In the genomic region with DNA sequence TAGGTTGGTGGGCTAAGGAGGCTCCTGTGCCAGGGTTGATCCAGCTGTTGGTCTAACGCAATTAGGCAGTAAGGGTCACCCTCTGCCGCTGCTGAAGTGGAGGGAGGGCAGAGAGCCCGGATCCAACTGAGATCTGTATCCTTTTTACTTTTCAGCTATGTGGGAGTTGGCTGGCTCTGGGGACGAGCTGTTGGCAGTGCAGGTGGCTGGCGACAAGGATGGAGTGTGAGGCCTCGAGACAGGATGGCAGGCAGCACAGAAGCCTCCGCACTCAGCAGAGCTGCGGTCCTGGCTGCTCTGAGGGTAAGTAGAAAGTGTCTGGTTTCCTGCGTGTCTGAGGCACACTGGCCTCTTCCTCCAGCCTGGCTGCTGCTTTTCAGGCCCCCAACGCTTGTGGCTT, we compare ENCODE assay signal across 21 mouse cellular contexts. TPM values are rescaled to one million over a fixed set of nuclear protein-coding genes. Genes with fewer than 3 reads are reported as not detected.
DNase-seq lines count a peak whose midpoint lies in the region; ATAC-seq and TF ChIP-seq lines count a peak whose summit lies in the region.
"Had no signal": no experiment of that assay in that cellular context is flagged by ENCODE, and none has a peak within 500 bp of the region (broad histone marks: within the 10 kb centered on the region; RNA-seq: fewer than 3 reads in every experiment).

No protein-coding gene starts in this region.

- 24% methylated on average over 10 of the region's 10 CpGs for WGBS in cerebellum, adult 2 months
- 90% methylated on average over 10 of the region's 10 CpGs for WGBS in forebrain, embryonic 13.5 days

- no peaks in the 10 kb centered on the region for H3K27me3 ChIP-seq in cerebellum, adult 2 months (ENCODE audit: control insufficient read depth, insufficient read depth, low read length)
- no peaks in the 10 kb centered on the region for H3K27me3 ChIP-seq in forebrain, embryonic 13.5 days
- H3K27me3 ChIP-seq: forebrain, embryonic 12.5 days; limb, embryonic 15.5 days; midbrain, embryonic 12.5 days; neural tube, embryonic 12.5 days had no signal

- H3K4me3 ChIP-seq in cerebellum, adult 2 months (replicated peaks; ENCODE audit: insufficient read depth, low read depth, low read length) = no peak overlapping the region
- H3K4me3 ChIP-seq in layer of hippocampus, adult 2 months = no peak overlapping the region
- no peak overlapping the region for H3K4me3 ChIP-seq in forebrain, embryonic 13.5 days
- H3K4me3 ChIP-seq: forebrain, embryonic 12.5 days; heart, embryonic 10.5 days; hindbrain, embryonic 10.5 days; limb, embryonic 15.5 days; midbrain, embryonic 12.5 days; neural tube, embryonic 12.5 days had no signal

- no peak for TF ChIP-seq CTCF in cerebellum, adult 2 months (IDR thresholded peaks at IDR 0.05; ENCODE audit: borderline replicate concordance, insufficient read depth, low read depth, low read length)
- no peak for TF ChIP-seq CTCF in layer of hippocampus, adult 2 months (conservative IDR thresholded peaks at IDR 0.05)

- no peaks in the 10 kb centered on the region for H3K9me3 ChIP-seq in forebrain, embryonic 13.5 days (replicated peaks)
- H3K9me3 ChIP-seq: forebrain, embryonic 12.5 days; heart, embryonic 10.5 days; hindbrain, embryonic 10.5 days; limb, embryonic 15.5 days; midbrain, embryonic 12.5 days; neural tube, embryonic 12.5 days had no signal

- no peak for TF ChIP-seq POLR2A in cerebellum, adult 2 months (IDR thresholded peaks at IDR 0.05; ENCODE audit: borderline replicate concordance, insufficient read depth, low read length)

- H3K36me3 ChIP-seq in forebrain, embryonic 13.5 days (ENCODE audit: poor library complexity, severe bottlenecking) = peaks cover 72% of the 10 kb centered on the region

- H3K4me1 ChIP-seq in cerebellum, adult 2 months (ENCODE audit: control insufficient read depth, insufficient read depth, low read length) = peaks cover 3% of the 10 kb centered on the region
- H3K4me1 ChIP-seq in forebrain, embryonic 13.5 days = no peaks in the 10 kb centered on the region
- H3K4me1 ChIP-seq: forebrain, embryonic 12.5 days; hindbrain, embryonic 10.5 days; limb, embryonic 15.5 days; midbrain, embryonic 12.5 days; neural tube, embryonic 12.5 days had no signal

- ATAC-seq in forebrain, embryonic 13.5 days = no peak
- ATAC-seq: hindbrain, postnatal 0 days had no signal

- H3K9ac ChIP-seq in forebrain, embryonic 13.5 days = no peak overlapping the region
- H3K9ac ChIP-seq: forebrain, embryonic 12.5 days; limb, embryonic 15.5 days; midbrain, embryonic 12.5 days; neural tube, embryonic 12.5 days had no signal

- no peak overlapping the region for H3K4me2 ChIP-seq in forebrain, embryonic 13.5 days
- H3K4me2 ChIP-seq: forebrain, embryonic 12.5 days; limb, embryonic 15.5 days; midbrain, embryonic 12.5 days; neural tube, embryonic 12.5 days had no signal

- no peak for DNase-seq in cerebellum, adult 2 months
- no peak for DNase-seq in cerebellum, postnatal 10 days
- DNase-seq in layer of hippocampus, adult 2 months (ENCODE audit: low spot score in 2 of 2) = no peak
- DNase-seq in layer of hippocampus, postnatal 36 days = no peak
- peak; percentile 72 for DNase-seq in brain, adult 2 months (ENCODE audit: low read depth, low spot score)
- peak; percentile 52 for DNase-seq in thymus, postnatal 25 days
- no peak for DNase-seq in c-Kit-positive CD71-positive TER-119-positive erythroid progenitor cells, embryonic 14.5 days (ENCODE audit: low spot score)
- DNase-seq: adrenal gland, postnatal 14 days; cerebellum, adult 18-20 months; gastrocnemius, postnatal 36 days; kidney, adult 8-10 months had no signal

- H3K27ac ChIP-seq in cerebellum, adult 2 months (ENCODE audit: insufficient read depth, low read length) = peak overlapping the region; percentile 50; the same call in 1 of the 2 replicates
- H3K27ac ChIP-seq in layer of hippocampus, adult 2 months = peak overlapping the region; percentile 28; the same call in 1 of the 2 replicates
- no peak overlapping the region for H3K27ac ChIP-seq in forebrain, embryonic 13.5 days
- H3K27ac ChIP-seq: forebrain, embryonic 12.5 days; hindbrain, embryonic 10.5 days; hindbrain, postnatal 0 days; limb, embryonic 15.5 days; midbrain, embryonic 12.5 days; neural tube, embryonic 12.5 days had no signal

RNA-seq across cellular contexts. Expression of a gene that starts 8.6 kb away (rescaled TPM):
- 55.4 and 59.5 TPM in 2 replicates for polyA plus RNA-seq in cerebellum, adult 2 months (2012; rRNA removed)
- 10 to 100 TPM; 36.7 to 36.8 TPM for total RNA-seq in layer of hippocampus, adult 2 months (2021)
- total RNA-seq in layer of hippocampus, postnatal 36 days (2021) = 10 to 100 TPM; 29.8 to 34.5 TPM
- polyA plus RNA-seq in forebrain, embryonic 13.5 days (2015; fragmentation: Nextera tagmentation; extraction: Ambion mirVana) = 13.9 and 20.0 TPM in 2 replicates

RNA-seq across cellular contexts. Expression of a gene that starts 24.5 kb away (rescaled TPM):
- polyA plus RNA-seq in cerebellum, adult 2 months (2012; rRNA removed) = not detected in 2 replicates
- not detected for total RNA-seq in layer of hippocampus, adult 2 months (2021)
- not detected for total RNA-seq in layer of hippocampus, postnatal 36 days (2021)
- polyA plus RNA-seq in forebrain, embryonic 13.5 days (2015; fragmentation: Nextera tagmentation; extraction: Ambion mirVana) = 0.08 and 0.25 TPM in 2 replicates
- total RNA-seq: gastrocnemius, postnatal 36 days; layer of hippocampus, postnatal 25 days; left cerebral cortex, postnatal 36 days had no signal

RNA-seq across cellular contexts. Expression of a gene that starts 30.3 kb away (rescaled TPM):
- polyA plus RNA-seq in cerebellum, adult 2 months (2012; rRNA removed) = 15.4 and 18.4 TPM in 2 replicates
- 10 to 100 TPM; 15.9 to 17.2 TPM for total RNA-seq in layer of hippocampus, adult 2 months (2021)
- total RNA-seq in layer of hippocampus, postnatal 36 days (2021) = 10 to 100 TPM; 12.3 to 12.6 TPM
- 18.3 and 18.8 TPM in 2 replicates for polyA plus RNA-seq in forebrain, embryonic 13.5 days (2015; fragmentation: Nextera tagmentation; extraction: Ambion mirVana)

RNA-seq across cellular contexts. Expression of a gene that starts 36.1 kb away (rescaled TPM):
- 40.7 and 41.2 TPM in 2 replicates for polyA plus RNA-seq in cerebellum, adult 2 months (2012; rRNA removed)
- total RNA-seq in layer of hippocampus, adult 2 months (2021) = 10 to 100 TPM; 34.5 to 41.6 TPM
- total RNA-seq in layer of hippocampus, postnatal 36 days (2021) = 10 to 100 TPM; 32.8 to 34.0 TPM
- polyA plus RNA-seq in forebrain, embryonic 13.5 days (2015; fragmentation: Nextera tagmentation; extraction: Ambion mirVana) = 102 and 104 TPM in 2 replicates

Comparison
In these comparisons a context has a peak if more than half of its experiments do, and no peak if none do; other contexts are left out.
1. DNase-seq: peak in brain, adult 2 months (single experiment) and thymus, postnatal 25 days (single experiment); none in cerebellum, adult 2 months (0 of 2), cerebellum, postnatal 10 days (0 of 2), layer of hippocampus, adult 2 months (0 of 2), layer of hippocampus, postnatal 36 days (0 of 2) and c-Kit-positive CD71-positive TER-119-positive erythroid progenitor cells, embryonic 14.5 days (single experiment).